Mouse (Mus musculus): Measurements from ENCODE around the gene Spg20.
A peak's percentile ranks its signal among the peaks of the same experiment; 100 is the strongest.

Spg20 gene

DNA sequence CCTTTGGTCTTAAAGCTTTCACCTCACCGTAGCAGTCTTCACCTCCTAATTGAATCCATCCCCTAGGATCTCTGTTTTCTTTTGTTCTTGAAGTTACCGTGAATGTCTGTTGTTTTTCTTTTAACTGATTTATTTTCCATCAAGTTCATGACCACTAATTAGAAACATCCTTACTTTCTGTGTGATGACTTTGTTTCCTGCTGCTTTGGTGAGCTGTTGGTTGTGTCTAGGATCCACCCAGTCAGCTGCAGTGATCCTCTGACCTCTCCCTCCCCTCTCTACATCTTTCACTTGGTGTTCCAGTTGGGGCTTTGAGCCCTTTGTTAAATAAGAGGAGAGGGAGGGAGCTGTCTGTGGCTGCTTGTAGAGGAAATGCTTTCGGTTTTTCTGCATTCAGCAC lies 36.2 kb downstream of the Spg20 start:
- DNase-seq (ENCODE audit: low spot score): peak; percentile 67

DNA sequence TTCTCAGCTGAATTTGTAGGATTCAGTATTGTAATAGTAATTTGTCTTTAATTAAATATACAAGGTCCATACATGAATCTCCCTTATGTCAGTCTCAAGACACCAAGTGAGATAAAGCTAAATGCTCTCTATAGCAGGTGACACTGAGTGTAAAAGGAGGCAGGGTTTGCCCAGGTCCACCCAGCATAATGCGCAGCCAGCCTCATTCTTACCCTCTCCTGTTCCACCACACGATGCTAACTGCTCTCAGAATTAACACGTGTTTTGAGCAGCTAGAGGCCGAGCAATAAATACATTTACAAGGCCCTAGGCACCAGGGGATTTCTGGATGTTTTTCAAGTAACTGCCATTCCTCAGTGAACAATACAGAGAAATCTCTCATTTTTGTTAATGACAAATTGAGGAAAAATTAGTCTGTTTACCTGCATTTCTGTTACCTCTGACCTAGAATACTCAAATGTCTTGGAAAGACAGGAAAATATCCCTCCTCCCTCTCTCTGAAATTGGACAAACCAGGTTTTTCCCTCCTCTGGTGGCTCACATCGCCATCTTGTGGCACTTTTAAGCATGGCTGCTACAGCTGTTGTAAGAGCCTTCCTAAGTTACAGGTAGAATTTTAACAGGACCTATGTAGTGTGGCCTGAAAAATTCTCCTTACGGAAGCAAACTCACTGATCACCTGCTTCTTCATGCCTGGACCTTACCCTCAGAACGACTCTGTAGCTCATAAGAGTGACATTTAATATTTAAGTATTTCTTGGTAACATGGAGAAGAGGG lies 39.9 kb downstream of the Spg20 start:
- peak; percentile 80 for DNase-seq (ENCODE audit: low spot score)

DNA sequence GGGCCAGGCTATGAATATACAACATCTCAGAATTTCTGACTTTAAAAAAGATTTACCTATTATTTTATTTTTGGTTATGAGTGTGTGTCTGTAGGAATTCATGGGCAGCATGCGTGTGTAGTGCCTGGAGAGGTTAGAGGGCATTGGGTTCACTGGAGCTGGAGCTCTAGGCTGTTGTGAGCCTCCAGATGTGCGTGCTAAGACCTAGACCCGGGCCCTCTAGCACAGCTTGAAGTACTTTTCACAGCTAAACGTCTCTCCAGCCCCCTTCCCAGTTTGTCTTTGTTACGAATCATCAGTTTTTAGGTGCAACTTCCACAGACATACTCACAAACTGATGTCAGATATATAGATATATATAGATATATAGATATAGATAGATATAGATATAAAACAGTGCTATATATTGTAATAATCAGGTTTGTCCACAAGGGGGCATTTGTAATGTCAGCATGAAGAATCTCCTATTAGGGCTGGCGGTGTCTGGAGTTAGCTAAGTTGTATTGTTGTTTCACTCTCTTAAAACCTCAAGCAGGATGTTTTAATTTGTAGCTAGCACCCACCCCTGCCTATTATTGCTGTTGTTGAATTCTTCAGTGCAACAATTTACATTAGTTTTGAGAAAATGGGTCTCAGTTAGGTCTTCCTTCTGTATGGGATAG lies 40.9 kb downstream of the Spg20 start:
- DNase-seq (ENCODE audit: low spot score): peak; percentile 78

DNA sequence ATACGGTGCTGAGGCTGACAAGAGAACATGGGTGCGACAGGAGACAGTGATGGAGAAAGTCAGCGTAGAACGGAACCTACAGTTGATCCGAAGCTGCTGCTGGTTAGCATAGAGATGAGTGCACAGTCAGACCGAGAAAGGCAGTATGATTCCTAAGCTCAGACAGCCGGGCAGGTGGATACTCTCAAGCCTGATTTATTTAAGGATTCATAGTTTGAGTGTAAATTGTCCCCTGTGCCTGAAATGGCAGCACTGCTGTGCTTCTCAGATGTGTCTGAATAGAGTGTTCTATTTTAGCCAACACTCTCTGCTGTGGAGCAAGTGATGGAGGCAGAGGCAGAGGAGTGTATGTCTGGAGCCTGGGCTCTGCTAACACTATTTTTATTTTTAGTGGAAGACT lies 42.3 kb downstream of the Spg20 start:
- DNase-seq (ENCODE audit: low spot score): no peak

DNA sequence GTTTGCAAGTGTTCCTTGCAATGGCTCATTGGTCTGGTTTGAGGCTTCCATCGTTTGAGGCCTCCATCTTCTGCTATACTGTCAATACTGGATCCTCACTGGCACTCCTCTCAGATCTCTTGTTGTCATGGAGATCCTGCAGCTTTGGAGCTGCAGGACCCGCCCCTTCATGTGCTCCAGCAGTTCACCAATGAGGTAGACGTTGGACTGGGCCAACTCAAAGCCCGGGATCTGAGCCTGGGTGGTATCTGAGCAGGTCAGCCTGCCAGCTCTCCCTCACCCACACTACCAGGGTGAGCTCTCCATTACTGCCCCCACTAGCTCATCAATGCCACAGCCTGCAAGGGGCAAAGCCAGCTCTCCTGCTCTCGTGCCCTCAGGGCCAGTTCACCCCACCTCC lies 45.5 kb downstream of the Spg20 start:
- no peak for DNase-seq (ENCODE audit: low spot score)

DNA sequence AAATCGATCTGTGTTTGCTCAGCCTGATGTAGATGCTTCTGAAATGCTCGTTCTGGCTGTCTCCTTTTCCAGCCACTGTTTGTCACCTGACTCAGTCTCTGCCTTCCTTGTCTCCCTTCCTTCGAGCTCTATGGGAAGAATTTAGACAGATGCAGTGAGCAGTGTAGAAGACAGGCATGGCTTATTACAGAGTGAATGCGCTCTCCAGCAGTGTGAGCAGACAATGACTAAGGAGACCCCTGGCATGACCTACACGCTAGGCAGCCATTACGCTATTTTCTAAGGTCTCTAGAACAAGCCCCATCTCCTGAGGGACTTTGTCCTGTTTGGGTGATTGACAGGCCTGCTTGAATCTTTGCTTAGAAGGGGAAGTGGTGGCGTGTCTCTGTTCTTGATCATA lies 49.2 kb downstream of the Spg20 start:
- DNase-seq (ENCODE audit: low spot score): no peak

DNA sequence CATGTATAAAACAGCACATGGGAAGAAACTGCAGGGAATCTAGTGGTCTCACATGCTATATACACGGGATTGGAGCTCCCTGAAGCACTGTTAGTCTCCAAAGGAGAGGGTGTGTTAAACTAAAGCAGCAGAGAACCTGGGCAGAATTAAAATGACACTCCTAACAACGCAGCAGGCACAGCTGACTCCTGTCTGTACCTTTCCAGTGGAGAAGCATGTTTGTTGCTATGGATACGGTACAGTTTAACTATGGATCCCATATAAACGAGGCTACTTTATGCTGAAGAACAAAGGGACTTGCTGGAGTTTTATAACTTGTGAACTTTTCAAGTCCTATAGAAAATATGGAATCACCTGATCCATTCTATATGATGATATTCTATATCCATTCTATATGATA lies 51.6 kb downstream of the Spg20 start:
- DNase-seq (ENCODE audit: low spot score): no peak

DNA sequence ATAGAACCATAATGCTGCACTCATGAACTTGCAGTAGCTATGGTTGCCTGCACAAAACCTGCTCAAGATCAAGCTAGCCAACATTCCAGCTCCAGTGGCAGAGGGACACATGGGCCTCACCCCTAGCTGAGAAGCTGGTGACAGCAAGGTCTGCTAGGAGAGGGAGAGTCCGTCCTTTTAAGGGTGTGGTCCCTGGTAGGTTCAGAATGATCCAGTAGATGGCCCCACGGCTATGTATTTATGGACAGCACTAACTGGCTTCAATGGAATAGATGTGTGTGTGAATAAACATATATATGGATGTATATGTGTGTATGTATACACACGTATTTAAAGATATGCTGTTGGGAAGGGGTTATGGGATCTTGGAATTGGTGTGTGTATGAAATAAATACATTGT lies 60.6 kb downstream of the Spg20 start:
- no peak for DNase-seq (ENCODE audit: low spot score)

DNA sequence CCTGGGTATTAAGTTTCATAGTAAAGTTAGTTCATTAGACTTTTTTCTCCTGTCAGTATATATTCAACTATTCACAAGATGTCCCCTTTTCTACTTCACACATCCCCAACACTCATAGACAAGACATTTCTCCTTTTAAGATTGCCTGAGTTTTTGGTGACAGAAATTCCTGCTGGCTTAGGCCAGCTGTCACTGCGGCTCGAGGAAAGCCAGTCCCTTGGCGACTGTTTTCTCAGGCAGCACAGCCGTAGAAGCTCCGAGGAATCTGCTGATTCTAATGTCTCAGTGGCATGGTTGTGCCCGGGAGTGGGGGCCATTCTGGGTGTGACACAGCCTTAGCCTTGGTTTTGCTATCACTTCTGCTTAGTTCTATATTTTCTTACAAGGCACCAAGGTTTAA lies 65.4 kb downstream of the Spg20 start:
- DNase-seq (ENCODE audit: low spot score): no peak

DNA sequence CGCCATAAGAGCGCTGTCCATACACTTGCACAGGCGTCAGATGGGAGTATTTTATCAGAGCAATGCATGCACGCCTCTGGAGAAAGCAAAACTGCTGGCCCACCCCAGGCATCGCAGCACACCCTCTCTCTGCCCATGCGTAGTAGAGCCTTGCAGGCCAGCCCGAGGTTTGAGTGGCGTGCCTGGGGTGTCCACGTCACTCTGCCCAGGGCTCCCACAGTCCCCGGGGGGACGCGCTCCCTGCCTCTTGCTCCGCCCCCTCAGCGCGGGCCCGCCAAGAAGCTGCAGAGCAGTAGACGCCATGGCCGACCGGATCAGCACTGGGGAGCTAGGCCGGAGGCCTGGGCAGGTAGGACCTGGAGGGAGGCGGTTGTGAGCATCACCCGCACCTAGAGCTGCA lies 69.9 kb downstream of the Spg20 start, which contains the start of gene Sohlh2:
Gene Sohlh2 (plus strand): TSS at position 263 of the 400 bp plus-strand sequence.
- no peak for DNase-seq (ENCODE audit: low spot score)

Data from embryo, embryonic 10.5 days (tissue).